Mouse (Mus musculus) myocyte (in vitro differentiated cells): ENCODE measurements around the gene Sh3gl1.

Experiments used
- E2F4 ChIP-seq: IDR thresholded peaks from one replicate; pipeline ENCODE4 v1.6.1; 2011; ENCODE audit warnings: mild to moderate bottlenecking, control low read depth, moderate library complexity; ENCODE audit not compliant: insufficient read depth
- MAX ChIP-seq: IDR thresholded peaks from one replicate; pipeline ENCODE4 v1.6.1; 2011; ENCODE audit warnings: low read depth, mild to moderate bottlenecking, control low read depth
- POLR2A ChIP-seq: IDR thresholded peaks from one replicate; pipeline ENCODE4 v1.6.1; 2011; ENCODE audit warnings: low read depth, mild to moderate bottlenecking, control low read depth, moderate library complexity; ENCODE audit not compliant: insufficient read length
- TCF12 ChIP-seq: IDR thresholded peaks from one replicate; pipeline ENCODE4 v1.6.1; 2011; ENCODE audit warnings: mild to moderate bottlenecking, control low read depth; ENCODE audit not compliant: poor library complexity, insufficient read depth, severe bottlenecking
- TCF3 ChIP-seq: IDR thresholded peaks from one replicate; pipeline ENCODE4 v1.6.1; 2011; ENCODE audit warnings: low read depth, control low read depth; ENCODE audit not compliant: insufficient read length
- USF1 ChIP-seq: IDR thresholded peaks from one replicate; pipeline ENCODE4 v1.6.1; 2011; ENCODE audit warnings: low read depth, mild to moderate bottlenecking, control low read depth, moderate library complexity

DNA sequence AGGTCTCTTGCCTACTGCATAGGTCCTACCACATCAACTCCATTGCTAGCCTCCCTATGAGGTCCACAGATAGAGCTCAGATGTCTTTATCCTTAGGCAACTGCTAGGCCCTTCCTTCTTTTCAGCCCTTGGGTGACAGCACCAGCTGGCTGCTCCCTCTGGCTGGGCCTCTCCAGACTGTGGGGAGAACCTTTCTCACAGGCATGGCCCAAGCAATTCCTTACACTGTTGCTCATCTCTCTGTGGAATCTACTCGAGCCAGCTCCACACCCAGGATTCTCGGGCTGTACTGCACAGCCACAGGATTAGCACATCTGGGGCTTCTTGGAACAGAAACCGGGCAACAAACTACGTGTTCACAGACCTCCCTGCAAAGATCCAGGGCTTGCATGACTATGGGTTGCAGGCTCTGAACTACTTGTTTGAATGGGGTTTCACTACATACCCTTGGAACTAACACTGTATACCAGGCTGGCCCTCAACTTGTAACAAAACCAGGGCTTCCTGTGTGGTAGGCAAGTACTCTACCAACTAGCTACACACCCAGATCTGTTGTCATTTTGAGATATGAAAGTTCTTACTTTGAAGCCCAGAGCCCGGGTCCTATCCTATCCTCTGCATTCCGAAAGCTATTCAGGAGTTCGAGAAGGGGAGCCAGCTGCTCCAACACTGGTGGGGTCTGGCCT, 2.3 kb downstream of the Sh3gl1 start:
- no peak for TF ChIP-seq POLR2A
- no peak for TF ChIP-seq TCF12
- no peak for TF ChIP-seq MAX
- TF ChIP-seq TCF3 = no peak
- TF ChIP-seq E2F4 = no peak
- no peak for TF ChIP-seq USF1
